Mouse (Mus musculus) embryo, embryonic 10 days (tissue): ENCODE results near the gene Arel1.

Experiments
- DNase-seq: peaks from one replicate; pipeline ENCODE4 v3.0.0-alpha.2; 2015; ENCODE audit warnings: low spot score

Gene Arel1

DNA sequence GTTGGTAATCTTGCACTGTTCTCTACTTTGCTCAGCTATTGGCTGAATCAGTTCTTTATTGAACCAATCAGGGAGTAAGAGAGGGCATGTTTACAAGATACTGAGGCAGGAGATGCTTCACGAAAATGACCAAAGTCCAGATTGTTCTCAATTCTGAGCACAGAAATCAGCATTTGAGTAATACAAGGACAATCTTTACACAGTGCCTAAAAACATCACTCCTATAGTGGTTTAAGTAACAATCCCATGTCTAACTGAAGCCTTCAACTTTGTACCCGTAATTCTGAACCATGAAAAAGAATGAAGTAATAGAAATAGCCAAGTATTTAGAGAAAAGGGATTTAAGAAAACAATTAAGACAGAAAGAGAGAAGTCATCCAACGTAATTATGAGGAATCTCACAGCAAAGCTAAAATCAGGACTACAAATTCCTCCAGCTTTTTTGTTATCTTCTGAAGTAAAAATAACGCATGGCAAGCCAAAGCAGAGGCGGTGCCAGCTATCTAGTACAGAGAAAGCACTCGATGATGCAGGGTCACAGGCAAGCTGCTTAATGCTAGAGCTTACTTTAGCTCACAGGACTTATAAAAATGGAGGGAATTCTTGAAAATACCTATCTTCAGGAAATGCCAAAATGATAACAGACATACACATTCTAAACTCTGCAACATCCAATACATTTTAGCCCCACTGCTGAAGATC, 22.0 kb downstream of the Arel1 start:
- DNase-seq, result no peak

DNA sequence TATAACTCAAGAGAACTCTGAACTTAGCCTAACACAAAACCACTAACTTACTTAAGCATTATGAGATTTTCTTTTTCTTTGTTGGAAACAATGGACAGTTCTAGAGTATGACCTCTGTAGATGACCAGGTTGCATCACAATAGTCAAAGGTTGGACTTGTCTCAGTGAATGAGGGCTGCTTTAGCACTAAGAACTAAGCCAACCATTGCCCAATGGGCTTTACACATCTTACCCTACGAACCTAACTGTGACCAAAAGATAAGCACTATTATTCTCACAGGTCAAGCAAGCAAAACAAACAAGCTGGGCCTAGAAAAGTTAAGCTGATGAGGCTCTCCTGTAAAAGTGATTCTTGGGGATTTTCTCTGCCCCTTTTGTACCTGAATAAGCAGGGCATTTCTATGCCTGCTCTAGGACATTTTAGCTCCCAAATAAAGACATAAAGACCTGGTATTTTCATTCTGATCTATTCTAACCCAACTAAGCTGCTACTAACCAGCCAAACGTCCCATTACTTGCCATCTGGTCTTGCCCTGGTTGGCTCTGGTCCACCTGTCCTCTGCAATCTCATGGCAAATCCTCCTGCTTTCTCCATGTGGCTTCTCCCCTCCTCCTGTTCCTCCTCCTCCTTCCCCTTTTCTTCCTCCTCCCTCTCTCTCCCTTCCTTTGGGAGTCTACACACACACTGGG, 22.7 kb downstream of the Arel1 start:
- DNase-seq, result no peak

DNA sequence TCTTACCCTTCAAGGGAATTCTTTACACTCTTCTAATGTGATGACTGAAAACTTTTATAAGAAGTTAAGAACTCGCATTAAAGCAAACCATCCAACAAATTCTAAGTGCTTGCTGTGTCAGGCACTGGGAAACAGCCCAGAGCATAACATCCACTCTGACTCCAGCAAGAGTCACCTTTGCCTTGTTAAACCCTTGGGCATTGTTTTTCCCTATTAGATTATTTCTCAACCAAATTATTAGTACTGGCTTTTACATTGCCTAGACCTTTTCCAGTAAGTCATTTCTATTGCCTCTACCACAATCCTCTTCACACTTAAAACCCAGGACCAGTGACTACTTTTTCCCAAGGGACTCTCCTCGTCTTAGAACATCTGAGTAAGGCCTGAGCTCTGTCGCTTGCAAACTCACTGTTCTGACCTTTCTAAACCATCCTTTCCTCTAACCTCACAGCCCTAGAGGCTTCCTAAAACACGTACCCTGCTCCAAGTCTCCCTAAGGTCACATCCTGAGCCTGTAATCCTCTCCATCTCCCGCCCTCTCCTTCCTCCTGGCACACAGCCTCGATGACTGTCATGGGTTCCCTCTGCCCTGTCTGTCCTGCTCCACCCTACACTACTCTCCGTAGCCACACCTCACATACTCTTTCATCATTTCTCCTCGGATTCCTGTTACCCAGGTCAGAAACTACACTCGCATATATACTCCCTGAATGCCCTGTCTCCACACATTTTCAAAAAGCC, 25.7 kb downstream of the Arel1 start:
- no peak for DNase-seq

DNA sequence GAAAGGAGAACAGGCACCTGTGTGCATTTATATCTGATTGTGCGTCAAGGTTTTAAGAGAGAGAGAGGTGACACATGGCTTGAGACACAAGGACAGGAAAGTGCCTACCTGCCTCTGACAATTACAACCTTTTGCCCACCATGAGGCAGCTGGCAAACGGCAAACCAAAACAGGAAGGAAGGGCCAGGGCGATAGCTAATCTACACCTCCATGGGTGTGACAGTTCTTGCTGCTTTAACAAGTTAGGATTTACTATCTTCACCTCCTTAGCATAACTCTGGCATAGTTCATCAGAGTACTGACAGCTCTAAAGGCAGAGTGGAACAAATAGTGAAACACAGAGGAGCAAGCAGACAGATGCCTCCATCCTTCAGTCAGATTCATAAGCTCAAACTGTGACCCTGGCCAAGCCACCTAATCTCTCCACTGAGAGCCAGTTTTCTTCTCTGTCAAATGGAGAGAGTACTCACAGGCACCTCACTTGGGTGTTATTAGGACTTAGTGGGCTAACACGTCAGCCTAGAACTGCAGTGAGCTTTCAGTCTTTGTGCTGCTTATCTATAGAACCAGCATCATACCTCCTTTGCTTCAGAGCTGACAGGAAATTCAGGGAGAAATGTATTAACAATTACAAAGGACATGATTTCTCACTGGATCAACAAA, 26.4 kb downstream of the Arel1 start:
- no peak for DNase-seq

DNA sequence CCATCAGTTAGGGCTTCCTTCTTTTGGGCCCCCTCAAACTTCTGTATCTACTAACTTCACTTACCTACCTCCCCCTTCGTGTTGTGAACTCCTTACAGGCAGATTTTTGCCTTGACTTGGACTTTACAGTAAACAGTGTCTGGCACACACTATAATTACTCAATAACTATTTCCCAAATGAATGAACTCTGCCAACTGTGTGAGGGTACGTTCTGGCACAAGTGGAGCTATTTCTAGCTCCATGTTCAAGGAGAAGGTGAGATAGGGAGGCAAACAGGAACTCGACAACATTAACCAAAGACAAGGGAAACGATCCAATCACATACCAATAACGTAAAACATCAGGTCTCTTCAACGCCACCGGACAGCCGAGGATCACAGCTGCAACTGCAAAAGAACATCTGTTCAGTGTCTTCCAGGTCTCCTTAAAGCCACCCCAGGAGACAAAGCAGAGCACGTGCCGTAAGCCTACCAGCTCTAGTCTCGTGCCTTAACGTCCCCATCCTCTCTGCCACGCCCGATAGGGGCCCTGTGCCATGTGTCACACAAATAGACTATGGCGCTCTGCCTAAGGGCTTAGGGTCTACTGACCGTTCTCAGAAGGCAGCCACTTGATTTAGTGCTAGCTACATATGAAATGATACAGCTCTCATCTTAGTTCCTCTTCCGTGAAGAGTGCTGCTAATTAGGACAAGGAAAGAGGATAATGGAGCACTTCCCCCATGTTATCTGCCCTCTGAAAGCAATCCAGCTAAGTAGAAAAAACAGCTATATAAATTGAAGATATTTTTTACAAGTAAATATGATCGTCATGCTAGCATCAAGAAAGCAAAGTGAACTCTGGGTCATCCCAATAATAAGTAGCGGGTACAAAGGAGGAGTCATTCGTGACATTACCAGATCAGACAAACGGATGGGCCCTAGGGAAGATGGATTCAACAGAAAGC, 27.4 kb downstream of the Arel1 start:
- no peak for DNase-seq

DNA sequence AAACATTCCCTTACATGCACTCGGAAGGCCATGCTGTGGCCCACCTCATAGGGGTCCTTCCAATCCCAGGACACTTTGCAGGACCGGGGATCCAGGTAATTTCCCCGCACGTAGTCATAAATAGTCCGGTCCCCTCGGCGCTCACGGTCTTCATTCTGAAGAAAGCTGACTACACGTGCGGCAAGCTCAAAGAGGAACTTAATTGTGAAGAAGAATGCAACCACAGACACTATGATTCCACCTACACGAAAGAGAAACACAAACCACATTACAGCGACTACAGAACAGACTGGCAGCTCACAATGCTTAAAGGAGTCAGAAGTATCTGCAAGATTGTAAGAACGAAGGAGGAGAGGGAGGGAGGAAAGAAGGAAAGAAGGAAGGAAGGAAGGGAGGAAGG, 29.0 kb downstream of the Arel1 start:
- DNase-seq, result no peak

DNA sequence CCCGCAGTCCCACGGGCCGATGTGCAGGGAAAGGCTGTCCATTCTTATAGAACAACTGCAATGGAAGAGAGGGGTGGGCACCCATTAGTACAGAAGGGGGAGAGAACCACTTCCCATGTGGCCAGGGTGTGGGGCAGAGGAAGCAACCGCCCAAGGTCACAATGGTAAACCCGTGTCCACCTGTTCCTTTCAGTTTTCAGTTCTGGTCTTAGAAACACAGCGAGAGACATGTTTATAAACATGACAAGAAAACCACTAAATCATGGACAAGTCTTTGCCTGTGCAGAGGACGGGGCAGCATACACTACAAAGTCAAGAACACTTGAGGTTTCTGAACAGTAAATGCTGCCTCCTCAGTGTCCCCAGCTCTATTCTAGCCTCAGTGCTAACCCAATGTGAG, 30.4 kb downstream of the Arel1 start:
- no peak for DNase-seq

DNA sequence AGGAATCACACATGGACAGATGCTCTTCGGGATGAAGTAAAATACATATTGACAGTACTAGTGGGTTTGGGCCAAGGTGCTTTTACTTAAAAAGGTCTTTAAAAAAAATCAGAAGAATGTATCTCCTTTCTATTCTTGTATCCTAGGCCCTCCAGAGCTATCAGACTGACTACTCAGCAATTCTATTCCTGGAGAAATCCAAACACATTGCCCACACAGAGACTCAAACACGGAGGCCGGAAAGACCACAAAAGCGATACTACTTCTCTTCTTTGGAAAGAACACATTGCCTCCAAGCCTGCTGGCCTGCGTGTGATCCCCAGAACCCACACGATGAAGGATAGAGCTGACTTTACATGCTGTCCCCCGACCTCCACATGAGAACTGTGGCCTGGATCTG, 31.6 kb downstream of the Arel1 start:
- DNase-seq, result no peak

DNA sequence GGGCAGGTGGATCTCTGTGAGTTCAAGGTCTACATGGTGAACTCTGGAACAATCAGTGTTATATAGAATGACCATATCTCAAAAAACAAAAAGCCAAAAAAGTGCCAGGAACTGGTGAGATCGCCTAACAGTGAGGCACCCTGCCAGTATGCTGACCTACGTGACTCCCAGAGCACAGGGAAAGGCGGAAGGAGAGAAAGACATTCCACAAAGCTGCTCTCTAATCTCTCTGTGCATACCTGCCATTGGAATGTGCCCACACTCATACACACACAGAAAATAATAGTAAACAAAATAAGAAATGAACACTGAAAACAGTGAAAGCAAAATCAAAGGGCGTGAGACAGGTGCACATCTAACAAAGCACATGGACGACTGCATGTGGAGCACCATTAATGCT, 35.4 kb downstream of the Arel1 start:
- DNase-seq, result no peak

DNA sequence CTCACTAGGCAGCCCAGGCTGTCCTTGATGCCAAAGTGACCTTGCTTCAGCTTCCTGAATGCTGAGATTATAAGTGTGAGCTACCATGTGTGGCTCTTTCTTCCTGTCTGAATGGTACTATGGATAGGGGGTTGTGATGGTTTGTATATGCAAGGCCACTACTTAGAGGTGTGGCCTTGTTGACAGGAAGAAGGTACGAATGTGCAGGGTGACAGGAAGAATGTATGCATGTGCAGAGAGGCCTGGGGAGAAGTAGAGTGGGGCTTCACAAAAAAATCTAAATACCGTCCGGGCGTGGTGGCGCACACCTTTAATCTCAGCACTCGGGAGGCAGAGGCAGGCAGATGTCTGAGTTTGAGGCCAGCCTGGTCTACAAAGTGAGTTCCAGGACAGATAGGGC, 38.5 kb downstream of the Arel1 start:
- no peak for DNase-seq

DNA sequence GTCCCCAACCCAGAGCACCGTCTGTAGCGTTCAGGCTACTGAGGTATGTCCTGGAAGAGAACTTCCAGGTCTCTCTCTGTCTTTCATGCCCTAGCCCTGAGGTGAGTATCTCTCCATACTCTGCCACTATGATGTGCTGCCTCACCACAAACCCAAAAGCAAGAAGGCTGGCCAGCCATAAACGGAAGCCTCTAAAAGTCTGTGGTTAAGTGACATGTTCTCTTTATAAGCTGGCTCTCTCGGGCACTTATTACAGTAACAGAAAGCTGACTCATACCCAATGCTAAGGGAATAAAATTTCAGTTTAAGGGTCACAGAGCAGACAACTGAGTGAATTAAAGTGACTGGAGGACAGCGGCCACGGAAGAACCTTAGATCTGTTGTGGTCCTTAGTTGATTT, 44.2 kb downstream of the Arel1 start:
- no peak for DNase-seq

DNA sequence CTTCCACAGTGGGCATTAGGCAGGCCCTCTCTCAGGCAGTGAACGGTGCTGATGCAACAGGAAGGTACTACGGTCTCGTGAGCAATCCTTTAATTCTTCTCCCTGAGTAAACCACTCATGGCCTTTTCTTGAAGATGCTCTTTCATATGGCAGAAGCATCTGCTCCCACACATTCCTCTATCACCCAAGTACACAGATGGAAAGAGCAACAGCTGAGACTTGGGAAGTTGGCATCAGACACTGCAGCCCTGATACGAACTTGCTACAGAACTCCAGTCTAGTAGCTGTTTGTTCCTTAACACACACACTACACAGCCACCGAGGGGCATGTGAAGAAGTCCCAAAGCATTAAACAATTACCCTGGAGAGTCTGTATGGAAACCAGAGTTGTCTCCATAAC, 46.4 kb downstream of the Arel1 start:
- no peak for DNase-seq

DNA sequence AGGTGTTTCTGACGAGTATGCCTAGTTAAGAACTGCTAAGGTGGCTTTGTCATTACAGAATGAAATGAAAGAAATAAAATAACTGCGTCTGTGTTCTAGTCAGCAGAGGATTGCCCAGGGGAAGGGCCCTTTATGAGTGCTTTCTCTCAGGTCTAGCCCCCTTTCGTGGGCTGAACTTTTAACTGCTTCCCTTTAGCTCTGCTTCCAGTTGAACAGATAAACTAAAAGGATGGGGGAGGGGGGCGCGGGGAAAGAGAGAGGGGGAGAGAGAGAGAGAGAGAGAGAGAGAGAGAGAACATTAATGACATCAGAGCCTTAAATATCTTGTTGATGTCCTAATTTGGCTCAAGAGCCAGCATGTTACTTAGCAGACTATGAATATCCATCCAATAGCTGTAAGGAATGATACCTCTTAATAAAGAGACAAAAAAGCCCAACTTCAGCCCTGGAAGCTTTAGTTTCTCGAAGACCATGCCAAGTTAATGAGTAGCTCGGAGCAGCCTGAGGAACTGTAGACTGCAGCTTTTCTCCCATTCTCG, 48.8 kb downstream of the Arel1 start:
- DNase-seq, result no peak

DNA sequence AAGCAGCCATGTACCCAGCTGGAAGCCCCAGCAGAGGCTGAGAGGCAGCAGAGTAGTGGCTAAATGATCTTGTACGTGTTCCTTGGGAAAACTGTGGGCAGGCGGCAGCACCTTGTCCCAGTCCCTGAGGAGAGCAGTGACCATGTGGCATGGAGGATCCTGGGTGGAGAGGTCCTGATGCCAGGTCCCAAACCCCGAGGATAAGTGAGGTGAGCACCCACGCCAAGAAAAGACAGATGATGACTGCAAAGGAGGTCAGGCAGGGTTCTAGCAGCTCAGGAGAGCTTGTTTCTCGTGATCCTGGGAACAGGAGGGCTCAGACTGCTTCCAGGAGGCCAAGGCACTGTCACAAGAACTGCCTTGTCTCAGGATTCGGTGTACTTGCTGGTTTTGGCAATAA, 51.9 kb downstream of the Arel1 start:
- no peak for DNase-seq

DNA sequence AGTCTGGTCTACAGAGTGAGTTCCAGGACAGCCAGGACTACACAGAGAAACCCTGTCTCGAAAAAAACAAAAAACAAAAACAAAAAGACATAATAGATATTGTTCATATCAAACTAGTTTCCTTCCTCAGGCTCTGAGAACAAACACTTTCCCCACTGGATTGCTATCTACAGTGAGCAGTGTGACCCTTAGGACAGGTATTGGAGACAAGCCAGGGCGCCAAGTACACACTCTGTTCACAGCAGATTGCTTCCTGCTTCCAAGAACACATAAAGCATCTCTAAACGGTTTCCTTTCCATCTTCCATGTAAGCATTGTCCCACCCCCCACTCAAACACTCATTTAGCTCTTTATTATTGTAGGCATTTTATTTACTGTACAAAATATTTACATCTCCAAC, 52.9 kb downstream of the Arel1 start:
- no peak for DNase-seq

DNA sequence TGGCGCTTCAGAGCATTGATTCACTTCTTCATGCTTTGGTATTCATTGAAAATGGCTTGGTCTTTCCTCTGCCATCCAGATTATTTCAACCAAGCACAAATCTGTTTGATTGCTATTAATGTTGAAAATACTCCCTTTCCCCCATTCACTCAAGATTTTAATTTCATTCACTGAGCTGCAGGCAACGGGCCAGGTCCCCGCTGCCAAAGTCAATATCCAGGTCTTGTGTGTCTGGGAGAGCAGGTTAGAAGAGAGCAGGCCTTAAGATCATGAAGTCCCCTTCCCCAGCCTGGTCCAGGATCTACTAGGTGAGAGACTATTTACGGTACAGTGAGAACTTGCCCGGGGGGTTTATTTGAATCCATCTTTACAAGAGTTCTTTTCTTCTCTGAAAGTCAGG, 55.7 kb downstream of the Arel1 start:
- DNase-seq, result no peak

DNA sequence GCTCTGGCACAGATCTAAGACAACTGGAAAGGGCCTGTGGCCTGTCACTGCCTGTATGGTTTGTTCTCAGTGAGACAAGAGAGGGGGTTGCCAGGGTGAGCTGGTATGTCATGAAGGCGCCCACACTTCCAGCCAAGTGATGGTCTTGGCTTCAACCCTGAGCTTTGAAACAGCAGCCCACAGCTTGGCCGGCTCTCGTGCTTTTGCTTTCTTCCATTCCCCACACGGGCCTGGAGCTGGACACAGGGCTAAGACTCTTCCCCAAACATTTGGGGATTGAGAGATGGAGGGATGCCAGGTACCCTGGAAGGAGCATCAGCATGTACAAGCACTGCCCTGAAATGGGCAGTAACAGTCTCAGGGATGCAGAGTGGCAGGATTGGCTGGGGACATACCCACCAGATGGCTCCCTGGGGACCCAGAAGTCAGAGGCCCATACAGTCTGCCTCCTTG, 58.0 kb downstream of the Arel1 start:
- DNase-seq, result no peak

DNA sequence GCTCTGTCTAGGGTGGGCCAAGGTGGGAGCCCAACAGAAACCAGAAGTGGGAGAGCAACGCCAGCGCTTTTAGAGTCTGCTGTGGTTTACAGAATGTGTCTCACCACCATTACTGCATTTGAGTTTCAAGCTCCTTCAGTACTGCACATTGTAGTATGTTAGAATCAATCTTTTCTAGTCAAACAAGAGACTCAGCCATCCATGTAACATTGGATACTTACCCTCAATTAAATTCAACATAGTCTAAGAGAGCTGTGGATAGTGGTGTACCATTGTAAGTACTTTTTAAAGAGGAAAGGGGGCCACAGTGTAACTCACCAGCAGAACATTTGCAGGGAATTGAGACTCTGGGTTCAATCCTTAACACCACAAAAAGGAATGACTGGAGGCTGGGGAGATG, 59.1 kb downstream of the Arel1 start:
- no peak for DNase-seq

DNA sequence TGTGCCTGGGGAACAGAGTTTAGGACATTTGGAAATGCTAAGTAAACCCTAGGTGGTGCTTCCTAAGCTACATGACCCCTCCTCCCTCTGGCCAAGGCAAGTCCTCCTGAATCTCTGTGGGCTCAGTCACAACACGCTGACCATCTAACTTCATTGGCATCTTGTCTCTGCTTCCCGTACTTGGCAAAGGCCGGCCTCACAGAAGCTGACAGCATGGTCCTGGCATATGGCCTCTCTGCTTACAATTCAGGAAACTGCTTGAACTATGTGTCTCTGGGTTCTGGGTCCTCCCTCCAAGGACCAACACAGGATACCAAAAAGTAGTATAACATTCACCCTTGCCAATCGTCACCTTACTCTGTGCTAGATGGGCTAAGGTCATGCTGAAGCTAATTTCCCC, 60.6 kb downstream of the Arel1 start:
- no peak for DNase-seq

DNA sequence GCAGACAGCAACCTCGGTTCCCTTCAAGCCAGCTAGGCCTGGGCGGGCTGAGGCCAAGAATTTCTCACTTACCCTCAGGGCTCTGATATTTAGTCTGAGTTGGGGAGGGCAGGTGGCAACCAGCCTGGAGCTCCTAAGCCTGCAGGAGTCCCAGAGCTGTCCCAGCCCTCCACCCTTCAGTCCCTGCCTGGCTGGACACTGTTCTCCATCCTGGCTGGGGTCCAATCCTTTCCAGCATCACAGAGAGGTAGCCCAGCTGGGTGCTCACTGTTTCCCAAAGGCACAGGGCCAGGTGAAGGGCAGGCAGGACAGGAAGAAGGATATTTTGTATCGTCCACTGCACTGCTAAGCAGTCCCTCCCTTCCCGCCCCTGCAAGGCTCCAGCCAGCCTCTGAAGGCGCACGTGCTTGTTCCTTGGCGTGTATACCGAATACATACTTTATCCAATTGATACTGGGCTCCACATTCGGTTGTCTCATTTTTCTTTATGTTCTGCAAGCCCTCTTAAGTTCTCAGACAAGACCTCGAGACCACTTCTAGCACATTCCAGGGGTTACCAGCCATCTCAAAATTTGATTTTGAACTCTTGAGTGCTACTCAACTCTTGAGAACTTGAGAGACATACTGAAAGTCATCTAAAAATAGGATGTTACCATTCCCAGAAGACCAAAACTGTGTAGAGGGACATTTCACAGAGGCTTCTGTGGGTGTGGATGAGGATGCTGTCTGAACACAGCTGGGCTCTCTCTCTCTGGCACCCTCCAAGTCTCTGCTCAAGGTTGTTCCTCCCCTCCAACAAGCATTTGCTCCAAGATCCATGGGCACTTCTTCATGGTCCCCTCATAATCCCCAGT, 62.8 kb downstream of the Arel1 start:
- no peak for DNase-seq
